Mouse (Mus musculus) neural tube, postnatal 0 days (tissue): ENCODE results near the gene Olfr564. TPM values are rescaled to one million over a fixed set of nuclear protein-coding genes. Genes with fewer than 3 reads are reported as not detected.

Experiments used
- polyA plus RNA-seq: library from polyadenylated mRNA; unstranded; fragments of >200 nt; fragmentation: Nextera tagmentation; extraction: Ambion mirVana; gene quantifications from 2 replicates; pipeline ENCODE4 v1.2.1, GENCODE M21; 2015

The Olfr564 gene
- polyA plus RNA-seq = not detected in 2 replicates

DNA sequence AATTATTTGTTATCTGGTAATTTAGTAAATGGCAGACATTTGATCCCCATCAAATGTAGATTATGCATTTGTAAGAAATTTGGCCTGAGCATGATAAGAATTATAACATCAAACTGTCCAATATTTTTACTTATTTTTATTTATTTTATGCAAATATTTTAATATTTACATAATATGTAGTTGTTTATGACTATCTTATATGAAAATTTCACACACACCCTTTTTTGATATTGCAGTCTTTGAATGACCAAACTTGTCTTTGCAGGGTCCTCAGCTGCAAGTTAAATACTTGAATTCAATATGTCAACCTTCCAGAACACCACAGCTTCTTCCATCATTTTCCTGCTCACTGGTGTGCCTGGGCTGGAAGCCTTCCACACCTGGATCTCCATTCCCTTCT is at the start of gene Olfr564:
Olfr564 (plus strand) TSS at position 301 of the 400 bp plus-strand sequence.

DNA sequence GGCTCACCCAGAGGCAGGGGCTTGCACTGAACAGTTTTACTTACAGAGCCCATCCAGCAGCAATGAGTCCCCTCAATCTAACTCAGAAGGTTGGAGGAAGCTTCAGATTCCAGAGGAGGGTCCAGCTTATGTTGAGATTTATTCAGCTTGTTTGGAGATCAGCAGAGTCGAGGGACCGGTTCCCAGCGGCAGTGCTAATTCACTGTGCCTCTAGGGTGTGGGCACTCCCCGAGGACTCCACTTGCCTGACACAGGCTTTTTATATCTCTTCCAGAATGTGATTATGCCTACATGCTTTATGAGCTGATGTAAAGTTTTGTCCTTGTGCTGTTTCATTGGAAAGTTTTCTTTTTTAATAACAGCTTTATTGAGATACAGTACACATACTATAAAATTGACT is 44.0 kb upstream of the Olfr564 start, which contains the start of the genes Olfr560 and Olfr78:
Olfr560 (minus strand) TSS at position 101 of the 400 bp plus-strand sequence.
Olfr78 (minus strand) TSS at position 206 of the 400 bp plus-strand sequence.

DNA sequence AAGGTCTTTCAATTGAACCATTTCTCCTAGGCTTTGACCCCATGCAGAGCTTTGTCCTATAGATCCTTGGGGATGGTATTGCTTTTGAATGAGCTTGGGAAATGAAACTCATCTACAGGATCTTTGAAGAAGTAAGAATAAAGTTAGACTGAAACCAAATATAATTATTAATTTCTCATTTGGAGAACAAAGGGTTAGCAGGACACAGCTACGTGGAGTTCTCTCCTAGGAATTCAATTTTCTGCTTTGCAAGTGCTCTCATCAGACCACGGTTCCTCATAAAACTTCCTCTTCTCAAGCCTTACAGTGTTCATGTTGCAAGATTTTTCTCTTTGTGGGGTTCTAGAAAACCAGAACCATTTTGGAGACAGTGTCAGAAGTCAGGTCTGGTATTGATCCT is 32.4 kb upstream of the Olfr564 start, which contains the start of gene Olfr561:
Olfr561 (plus strand) TSS at position 301 of the 400 bp plus-strand sequence.

Other genes with a start within 250 kb of the Olfr564 start
- gene Trim21, start 238.0 kb upstream of the Olfr564 start, polyA plus RNA-seq = 0.22 and 0.38 TPM in 2 replicates
- gene Olfr550, start 232.0 kb upstream of the Olfr564 start, polyA plus RNA-seq = not detected in 2 replicates
- gene Olfr551, start 211.6 kb upstream of the Olfr564 start, polyA plus RNA-seq = not detected in 2 replicates
- not detected in 2 replicates for gene Olfr552, start 205.7 kb upstream of the Olfr564 start, polyA plus RNA-seq
- gene Olfr553, start 185.3 kb upstream of the Olfr564 start, polyA plus RNA-seq = not detected in 2 replicates
- not detected in 2 replicates for gene Olfr554, start 165.0 kb upstream of the Olfr564 start, polyA plus RNA-seq
- gene Olfr555, start 144.7 kb upstream of the Olfr564 start, polyA plus RNA-seq = not detected in 2 replicates
- not detected in 2 replicates for gene Olfr556, start 138.6 kb upstream of the Olfr564 start, polyA plus RNA-seq
- 5.5 and 9.0 TPM in 2 replicates for gene Trim68, start 116.2 kb upstream of the Olfr564 start, polyA plus RNA-seq
- not detected in 2 replicates for gene Olfr557, start 107.6 kb upstream of the Olfr564 start, polyA plus RNA-seq
- 0.17 and 0.25 TPM in 2 replicates for gene Olfr558, start 101.3 kb upstream of the Olfr564 start, polyA plus RNA-seq
- gene Olfr33, start 84.4 kb upstream of the Olfr564 start, polyA plus RNA-seq = not detected in 2 replicates
- not detected in 2 replicates for gene Olfr559, start 76.0 kb upstream of the Olfr564 start, polyA plus RNA-seq
- not detected in 2 replicates for gene Olfr560, start 44.1 kb upstream of the Olfr564 start, polyA plus RNA-seq
- 0.12 and 0.17 TPM in 2 replicates for gene Olfr78, start 44.0 kb upstream of the Olfr564 start, polyA plus RNA-seq
- gene Olfr561, start 32.3 kb upstream of the Olfr564 start, polyA plus RNA-seq = not detected in 2 replicates
- gene Olfr566, start 55.3 kb downstream of the Olfr564 start, polyA plus RNA-seq = not detected in 2 replicates
- gene Olfr568, start 73.6 kb downstream of the Olfr564 start, polyA plus RNA-seq = not detected in 2 replicates
- gene Olfr569, start 87.4 kb downstream of the Olfr564 start, polyA plus RNA-seq = not detected in 2 replicates
- gene Olfr570, start 91.1 kb downstream of the Olfr564 start, polyA plus RNA-seq = not detected in 2 replicates
- not detected in 2 replicates for gene Olfr571, start 114.1 kb downstream of the Olfr564 start, polyA plus RNA-seq
- not detected in 2 replicates for gene Olfr572, start 120.9 kb downstream of the Olfr564 start, polyA plus RNA-seq
- not detected in 2 replicates for gene Olfr573-ps1, start 139.1 kb downstream of the Olfr564 start, polyA plus RNA-seq
- gene Olfr574, start 145.0 kb downstream of the Olfr564 start, polyA plus RNA-seq = not detected in 2 replicates
- gene Olfr575, start 155.3 kb downstream of the Olfr564 start, polyA plus RNA-seq = not detected in 2 replicates
- gene Olfr576, start 159.2 kb downstream of the Olfr564 start, polyA plus RNA-seq = not detected in 2 replicates
- not detected in 2 replicates for gene Olfr577, start 172.5 kb downstream of the Olfr564 start, polyA plus RNA-seq
- gene Olfr578, start 185.8 kb downstream of the Olfr564 start, polyA plus RNA-seq = not detected in 2 replicates
- not detected in 2 replicates for gene Olfr582, start 234.5 kb downstream of the Olfr564 start, polyA plus RNA-seq
- gene Olfr583, start 247.8 kb downstream of the Olfr564 start, polyA plus RNA-seq = not detected in 2 replicates